Mouse (Mus musculus) stomach, embryonic 16.5 days (tissue): ENCODE data around the gene Nckap5l. TPM values are rescaled to one million over a fixed set of nuclear protein-coding genes. Genes with fewer than 3 reads are reported as not detected.
"Not testable (repeated sequence)": the region's sequence is repeated elsewhere in the genome, so short reads cannot be mapped to it uniquely, and the experiment has no call there.

ENCODE experiments used
- ATAC-seq: fragments of 200-750 bp; cut with Nextera tagmentation; 2 replicates; pipeline ENCODE4 v1.8.0; 2017; ENCODE audit warnings: moderate number of reproducible peaks, moderate TSS enrichment; ENCODE audit not compliant: insufficient read depth, low FRiP score
- H3K27ac ChIP-seq: fragments of 300-500 bp; sonication (generic); 2 replicates; pipeline ENCODE4 v1.5.1; 2014; ENCODE audit warnings: low read length
- H3K27me3 ChIP-seq: fragments of 300-500 bp; sonication (generic); 2 replicates; pipeline ENCODE4 v1.6.1; 2014; ENCODE audit warnings: low read length, control low read depth, mixed read lengths; ENCODE audit not compliant: control insufficient read depth, insufficient read depth
- H3K36me3 ChIP-seq: fragments of 300-500 bp; sonication (generic); 2 replicates; pipeline ENCODE4 v1.6.1; 2014; ENCODE audit warnings: low read length; ENCODE audit not compliant: control insufficient read depth, insufficient read depth
- H3K4me1 ChIP-seq: fragments of 300-500 bp; sonication (generic); 2 replicates; pipeline ENCODE4 v1.6.1; 2014; ENCODE audit warnings: low read length, control low read depth, mixed read lengths; ENCODE audit not compliant: control insufficient read depth, insufficient read depth
- H3K4me2 ChIP-seq: fragments of 300-500 bp; sonication (generic); 2 replicates; pipeline ENCODE4 v1.6.1; 2014; ENCODE audit warnings: low read depth, low read length, mixed read lengths
- H3K4me3 ChIP-seq: fragments of 300-500 bp; sonication (generic); replicated peaks from 2 replicates; pipeline ENCODE4 v1.5.1; 2014; ENCODE audit warnings: mild to moderate bottlenecking, low read length
- H3K9ac ChIP-seq: fragments of 300-500 bp; sonication (generic); 2 replicates; pipeline ENCODE4 v1.6.1; 2014; ENCODE audit warnings: low read length
- H3K9me3 ChIP-seq: fragments of 300-500 bp; sonication (generic); replicated peaks from 2 replicates; pipeline ENCODE4 v1.6.1; 2016; ENCODE audit warnings: low read length, control low read depth; ENCODE audit not compliant: control insufficient read depth
- WGBS: fragments of 180-500 bp; shearing (Covaris S2); extraction: QIAGEN DNeasy Blood & Tissue Kit; methylation state at CpG from one replicate; pipeline ENCODE4 v1.1.7; 2014; 5-methylcytosine and 5-hydroxymethylcytosine counted together
- polyA plus RNA-seq: library from polyadenylated mRNA; unstranded; fragments of >200 nt; fragmentation: Nextera tagmentation; extraction: Ambion mirVana; gene quantifications from 2 replicates; pipeline ENCODE4 v1.2.1, GENCODE M21; 2015

The Nckap5l gene
- polyA plus RNA-seq, 1 experiment from 2014 or later = 4.6 TPM

- ATAC-seq = no peak
- Histone ChIP-seq H3K9ac (peak overlapping the region; percentile 44; the same call in 1 of the 2 replicates), H3K27ac (no peak overlapping the region), H3K4me3 (no peak overlapping the region), H3K36me3 (no peaks in the 10 kb centered on the region), H3K9me3 (no peaks in the 10 kb centered on the region), H3K27me3 (no peaks in the 10 kb centered on the region), H3K4me1 (peaks cover 26% of the 10 kb centered on the region), H3K4me2 (no peak overlapping the region)
- WGBS = 76% methylated on average over 7 of the region's 7 CpGs
These were observed 2.8 kb downstream of the Nckap5l start for GRCm38 (mm10) chr15:99454585-99455279.

GRCm38 (mm10) chr15:99453153-99453900, 4.2 kb downstream of the Nckap5l start:
- H3K4me2 ChIP-seq = no peak overlapping the region
- no peak for ATAC-seq
- no peak overlapping the region for H3K27ac ChIP-seq
- no peaks in the 10 kb centered on the region for H3K36me3 ChIP-seq
- H3K27me3 ChIP-seq = no peaks in the 10 kb centered on the region
- H3K9me3 ChIP-seq = no peaks in the 10 kb centered on the region
- H3K4me3 ChIP-seq = no peak overlapping the region
- 76% methylated on average over 11 of the region's 11 CpGs for WGBS
- H3K4me1 ChIP-seq = peaks cover 32% of the 10 kb centered on the region
- no peak overlapping the region for H3K9ac ChIP-seq

DNA sequence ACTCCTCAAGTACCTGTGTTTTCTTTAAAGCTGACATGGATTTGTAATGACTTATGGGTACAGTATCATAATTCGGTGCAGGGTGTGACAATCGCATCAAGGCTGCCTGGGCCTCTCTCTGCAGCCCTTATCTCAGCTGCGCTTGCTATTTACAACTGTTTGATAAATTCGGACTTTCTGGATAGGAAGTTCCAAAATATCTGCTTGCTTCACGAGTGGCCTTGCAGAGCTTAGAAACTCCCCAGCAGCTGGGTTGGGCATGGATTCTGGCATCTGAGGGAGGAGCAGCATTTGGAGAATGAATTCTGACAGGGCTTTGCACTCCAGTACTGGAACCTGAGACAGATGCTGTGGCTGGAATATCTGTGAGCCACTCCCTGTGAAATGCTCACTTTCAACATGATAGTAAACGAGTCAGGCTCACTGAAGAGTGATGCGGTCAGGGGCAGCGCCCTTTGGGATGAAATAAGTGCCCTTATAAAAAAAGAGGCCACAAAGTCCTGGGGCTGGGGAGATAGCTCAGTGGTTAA, 7.7 kb downstream of the Nckap5l start:
- Histone ChIP-seq H3K4me1 (peaks cover 13% of the 10 kb centered on the region), H3K9ac (peak overlapping the region; percentile 3; the same call in 1 of the 2 replicates), H3K27ac (peak overlapping the region; percentile 48; the same call in 1 of the 2 replicates), H3K27me3 (no peaks in the 10 kb centered on the region), H3K9me3 (no peaks in the 10 kb centered on the region), H3K4me3 (no peak overlapping the region), H3K4me2 (no peak overlapping the region), H3K36me3 (no peaks in the 10 kb centered on the region)
- WGBS = 45% methylated on average over 8 of the region's 8 CpGs
- ATAC-seq = no peak

DNA sequence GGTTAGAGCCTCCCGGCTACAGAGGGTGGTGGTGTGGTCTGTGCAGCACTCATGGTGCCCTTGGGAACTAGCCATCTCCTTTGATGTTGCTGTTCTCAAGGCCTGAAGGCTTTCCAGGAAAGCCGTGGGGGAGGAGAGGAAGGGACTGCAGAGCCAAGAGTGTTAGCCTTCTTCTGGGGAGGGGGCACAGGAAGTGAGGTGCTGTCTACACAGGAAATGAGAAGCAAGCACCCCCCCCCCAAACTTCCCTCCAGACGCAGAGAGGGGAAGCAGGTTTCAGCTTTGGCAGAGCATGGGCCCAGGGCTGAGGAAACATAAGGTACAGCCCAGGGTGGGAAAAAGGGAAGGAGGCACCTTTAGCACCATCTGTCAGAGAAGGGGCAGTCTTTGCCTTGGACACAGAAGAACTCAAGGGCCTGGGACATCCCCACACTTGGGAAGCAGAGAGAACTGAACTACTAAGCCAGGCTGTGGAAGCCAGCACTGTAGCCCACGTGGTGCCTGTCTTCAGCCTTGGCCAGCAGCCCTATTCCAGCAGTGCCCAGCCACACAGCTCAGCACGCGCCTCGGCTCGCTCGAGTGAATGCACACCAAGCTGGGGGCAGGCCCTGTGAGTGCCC, 8.3 kb downstream of the Nckap5l start:
- peak overlapping the region; percentile 3 for H3K9ac ChIP-seq
- no peaks in the 10 kb centered on the region for H3K9me3 ChIP-seq
- H3K4me2 ChIP-seq = no peak overlapping the region
- H3K27me3 ChIP-seq = no peaks in the 10 kb centered on the region
- H3K36me3 ChIP-seq = no peaks in the 10 kb centered on the region
- no peak overlapping the region for H3K4me3 ChIP-seq
- H3K4me1 ChIP-seq = peaks cover 13% of the 10 kb centered on the region
- peak; percentile 66 for ATAC-seq
- 68% methylated on average over 9 of the region's 9 CpGs for WGBS
- H3K27ac ChIP-seq = peak overlapping the region; percentile 48; the same call in 1 of the 2 replicates

DNA sequence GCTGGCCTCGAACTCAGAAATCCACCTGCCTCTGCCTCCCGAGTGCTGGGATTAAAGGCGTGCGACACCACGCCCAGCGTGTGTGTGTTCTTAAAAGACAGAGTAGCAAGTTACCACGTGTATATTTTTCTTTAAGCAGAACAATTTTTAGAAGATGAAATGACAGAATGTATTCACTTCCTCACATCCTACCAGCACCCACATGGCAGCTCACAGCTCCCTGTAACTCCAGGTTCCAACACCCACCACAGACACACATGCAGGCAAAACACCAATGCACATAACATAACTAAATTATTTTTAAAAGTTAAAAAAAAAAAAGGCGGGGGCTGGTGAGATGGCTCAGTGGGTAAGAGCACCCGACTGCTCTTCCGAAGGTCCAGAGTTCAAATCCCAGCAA, 11.4 kb downstream of the Nckap5l start:
- not testable (repeated sequence) for ATAC-seq, H3K9me3 ChIP-seq, H3K4me3 ChIP-seq, H3K36me3 ChIP-seq, H3K4me2 ChIP-seq, H3K9ac ChIP-seq, H3K27me3 ChIP-seq, H3K27ac ChIP-seq
- 86% methylated on average over 10 of the region's 10 CpGs for WGBS
- peaks cover 27% of the 10 kb centered on the region for H3K4me1 ChIP-seq

- Histone ChIP-seq H3K27me3 (no peaks in the 10 kb centered on the region), H3K27ac (no peak overlapping the region), H3K9ac (no peak overlapping the region), H3K9me3 (no peaks in the 10 kb centered on the region), H3K4me1 (peaks cover 33% of the 10 kb centered on the region), H3K4me3 (no peak overlapping the region), H3K36me3 (no peaks in the 10 kb centered on the region), H3K4me2 (no peak overlapping the region)
- WGBS = 52% methylated on average over 6 of the region's 6 CpGs
- ATAC-seq = no peak
These were observed 12.0 kb downstream of the Nckap5l start for GRCm38 (mm10) chr15:99445567-99445966.

- H3K27me3 ChIP-seq = no peaks in the 10 kb centered on the region
- WGBS = 62% methylated on average over 7 of the region's 7 CpGs
- H3K4me3 ChIP-seq = no peak overlapping the region
- H3K27ac ChIP-seq = no peak overlapping the region
- no peak overlapping the region for H3K9ac ChIP-seq
- no peak overlapping the region for H3K4me2 ChIP-seq
- no peak for ATAC-seq
- H3K36me3 ChIP-seq = no peaks in the 10 kb centered on the region
- peaks cover 45% of the 10 kb centered on the region for H3K4me1 ChIP-seq
- H3K9me3 ChIP-seq = no peaks in the 10 kb centered on the region
These were observed 15.2 kb downstream of the Nckap5l start for GRCm38 (mm10) chr15:99442358-99442757.

GRCm38 (mm10) chr15:99440816-99441457, 16.6 kb downstream of the Nckap5l start:
- no peaks in the 10 kb centered on the region for H3K27me3 ChIP-seq
- no peak for ATAC-seq
- H3K4me1 ChIP-seq = peaks cover 53% of the 10 kb centered on the region
- peak overlapping the region; percentile 93 for H3K27ac ChIP-seq
- WGBS = 27% methylated on average over 8 of the region's 8 CpGs
- H3K9ac ChIP-seq = peak overlapping the region; percentile 4
- H3K36me3 ChIP-seq = no peaks in the 10 kb centered on the region
- peak overlapping the region; percentile 39 for H3K4me2 ChIP-seq
- no peaks in the 10 kb centered on the region for H3K9me3 ChIP-seq
- no peak overlapping the region for H3K4me3 ChIP-seq
